Mouse (Mus musculus) E14TG2a.4 (cell line): ENCODE measurements at regions not wholly inside any gene's neighbourhood (a gene's known extent, or its start where the extent isn't known, plus 50 kb on each side); places are given as distances from the start of the nearest gene placed in this dataset.

Source experiments
- H3K27me3 ChIP-seq: 2 replicates; pipeline ENCODE4 v1.6.1; 2014; ENCODE audit warnings: low read length, control low read depth; ENCODE audit not compliant: insufficient read depth
- H3K36me3 ChIP-seq: 2 replicates; pipeline ENCODE4 v1.6.1; 2014; ENCODE audit warnings: low read length, control low read depth; ENCODE audit not compliant: insufficient read depth
- H3K4me1 ChIP-seq: replicated peaks from 2 replicates; pipeline ENCODE4 v1.6.1; 2014; ENCODE audit warnings: low read depth, low read length, control low read depth
- H3K4me3 ChIP-seq: replicated peaks from 2 replicates; pipeline ENCODE4 v1.5.1; 2014; ENCODE audit warnings: mild to moderate bottlenecking, low read length
- H3K9me3 ChIP-seq: 2 replicates; pipeline ENCODE4 v1.6.1; 2014; ENCODE audit warnings: low read length, control low read depth
- CTCF ChIP-seq: conservative IDR thresholded peaks from 2 replicates; pipeline ENCODE4 v1.5.1; 2014; ENCODE audit warnings: low read length
- NANOG ChIP-seq: IDR thresholded peaks from 2 replicates; pipeline ENCODE4 v1.6.1; 2014; ENCODE audit warnings: borderline replicate concordance, low read length, mixed read lengths
- POU5F1 ChIP-seq: IDR thresholded peaks from 2 replicates; pipeline ENCODE4 v1.6.1; 2014; ENCODE audit warnings: low read length, borderline replicate concordance

DNA sequence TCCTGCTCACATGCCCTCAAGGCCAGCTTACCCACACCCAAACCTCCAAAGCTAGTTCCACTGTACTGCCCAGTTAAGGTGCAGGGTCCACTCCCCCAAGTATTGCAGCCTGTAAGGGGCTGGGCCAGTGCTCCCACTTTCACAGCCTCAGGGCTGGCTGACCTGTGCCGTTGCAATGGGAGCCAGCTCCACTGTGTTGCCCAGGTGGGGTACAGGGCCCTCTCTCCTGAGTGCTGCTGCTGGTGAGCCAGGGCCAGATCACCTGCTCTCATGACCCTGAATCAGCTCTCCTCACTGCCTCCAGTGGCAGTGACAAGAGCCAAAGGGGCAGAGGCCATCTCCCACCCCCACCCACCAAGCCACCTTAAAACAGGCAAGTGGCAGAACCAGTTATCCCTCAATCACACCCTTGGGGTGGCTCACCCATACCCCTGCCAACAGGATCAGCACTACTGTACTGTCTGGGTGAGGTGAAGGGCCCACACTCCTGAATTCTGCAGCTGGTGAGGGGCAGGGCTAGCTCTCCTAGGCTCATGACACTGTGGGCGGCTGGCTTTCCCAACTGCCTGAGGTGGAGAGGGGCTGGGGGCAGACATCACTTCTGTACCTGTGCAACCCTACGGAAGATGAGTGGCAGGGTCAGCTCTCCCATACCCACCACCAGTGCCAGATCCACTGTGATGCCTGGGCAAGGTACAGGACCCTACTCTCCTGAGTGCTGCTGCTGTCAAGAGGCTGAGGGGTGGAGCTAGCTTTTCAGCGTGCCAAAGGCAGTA is 248.9 kb upstream of the Pex5l start:
- no peak overlapping the region for H3K4me3 ChIP-seq
- H3K9me3 ChIP-seq = no peaks in the 10 kb centered on the region
- no peaks in the 10 kb centered on the region for H3K36me3 ChIP-seq
- no peaks in the 10 kb centered on the region for H3K4me1 ChIP-seq
- no peaks in the 10 kb centered on the region for H3K27me3 ChIP-seq
- no peak for TF ChIP-seq POU5F1
- TF ChIP-seq NANOG = no peak
- no peak for TF ChIP-seq CTCF

DNA sequence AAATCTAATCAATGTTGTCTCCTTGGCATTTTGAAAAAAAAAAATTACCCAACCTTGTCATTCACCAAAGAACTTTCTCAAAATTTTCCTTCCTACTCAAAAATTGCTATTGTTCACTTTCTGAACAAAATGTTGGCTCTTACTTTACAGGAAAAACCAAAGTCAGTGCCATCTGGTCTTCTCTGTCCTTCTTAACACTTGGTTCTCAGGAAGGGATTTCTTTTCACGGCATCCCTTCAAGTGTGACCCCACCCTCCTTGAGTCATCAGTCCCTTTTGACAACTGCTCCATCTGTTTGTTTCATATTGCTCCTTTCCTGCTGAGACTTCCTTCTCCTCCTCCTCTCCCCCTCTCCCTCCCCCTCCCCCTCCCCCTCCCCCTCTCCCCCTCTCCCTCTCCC is 245.1 kb upstream of the Pex5l start:
- Histone ChIP-seq H3K36me3 (no peaks in the 10 kb centered on the region), H3K4me3 (no peak overlapping the region), H3K27me3 (no peaks in the 10 kb centered on the region), H3K4me1 (no peaks in the 10 kb centered on the region), H3K9me3 (no peaks in the 10 kb centered on the region)
- TF ChIP-seq CTCF (no peak), POU5F1 (no peak), NANOG (no peak)

DNA sequence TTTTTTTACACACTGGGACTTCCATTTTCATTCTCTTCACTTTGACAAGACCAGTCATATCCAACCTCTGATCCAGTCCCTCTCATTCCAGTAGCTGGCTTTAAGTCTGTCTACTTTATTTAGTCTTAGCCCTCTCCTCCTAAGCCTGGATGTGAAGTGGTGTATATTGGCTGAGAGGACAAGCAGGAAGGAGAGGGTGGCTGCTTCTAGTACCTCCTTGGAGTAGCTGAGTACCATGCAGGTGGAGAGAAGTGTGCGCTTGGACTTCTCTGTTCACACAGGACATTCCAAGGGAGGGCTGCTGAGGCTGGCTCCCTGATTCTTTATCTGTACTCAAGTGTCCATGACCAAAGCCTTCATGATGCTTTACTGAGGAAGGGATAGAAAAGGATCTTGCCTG is 240.6 kb upstream of the Pex5l start:
- no peaks in the 10 kb centered on the region for H3K9me3 ChIP-seq
- H3K36me3 ChIP-seq = no peaks in the 10 kb centered on the region
- no peaks in the 10 kb centered on the region for H3K27me3 ChIP-seq
- H3K4me1 ChIP-seq = no peaks in the 10 kb centered on the region
- TF ChIP-seq NANOG (no peak), POU5F1 (no peak), CTCF (no peak)
- H3K4me3 ChIP-seq = no peak overlapping the region

DNA sequence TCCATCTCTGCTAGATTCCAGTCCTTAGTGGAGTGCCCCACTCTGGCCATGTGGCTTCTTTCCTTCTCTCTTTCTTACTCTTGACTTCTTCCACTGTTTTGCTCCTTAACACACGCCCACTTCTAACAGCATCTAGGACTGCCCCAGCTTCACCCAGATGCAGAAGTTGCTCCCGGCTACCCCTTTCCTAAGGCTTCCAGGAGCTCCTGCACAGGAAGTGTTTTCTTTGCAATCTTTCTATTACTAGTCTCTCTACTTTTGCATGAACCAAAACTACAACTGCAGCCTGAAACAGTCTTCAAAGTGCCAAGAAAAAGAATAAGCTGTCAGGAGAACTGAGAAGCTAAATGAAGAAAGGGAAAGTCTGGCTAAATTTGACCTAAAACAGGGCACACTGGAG is 236.6 kb upstream of the Pex5l start:
- Histone ChIP-seq H3K27me3 (no peaks in the 10 kb centered on the region), H3K9me3 (no peaks in the 10 kb centered on the region), H3K4me3 (no peak overlapping the region), H3K4me1 (no peaks in the 10 kb centered on the region), H3K36me3 (no peaks in the 10 kb centered on the region)
- TF ChIP-seq NANOG (no peak), POU5F1 (no peak), CTCF (no peak)

DNA sequence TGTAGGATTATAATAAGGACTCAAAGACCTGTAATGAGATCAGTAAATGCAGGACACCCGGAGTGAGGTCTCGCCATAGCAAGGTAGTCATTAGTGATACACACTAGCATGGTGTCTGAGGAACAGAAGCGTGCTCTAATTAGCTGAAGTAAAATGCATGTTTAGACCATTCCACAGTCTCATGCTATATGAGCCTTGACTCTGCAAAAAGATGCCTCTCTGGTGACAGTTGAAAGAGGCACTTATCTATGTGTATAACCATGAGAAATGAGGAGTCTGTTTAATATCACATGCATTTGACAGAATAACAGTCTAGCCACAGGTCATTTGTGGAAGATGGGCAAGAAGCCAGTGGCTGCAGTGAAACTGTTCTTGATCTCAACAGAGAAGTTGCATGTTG is 232.1 kb upstream of the Pex5l start:
- no peak overlapping the region for H3K4me3 ChIP-seq
- no peaks in the 10 kb centered on the region for H3K27me3 ChIP-seq
- H3K36me3 ChIP-seq = no peaks in the 10 kb centered on the region
- no peaks in the 10 kb centered on the region for H3K9me3 ChIP-seq
- no peaks in the 10 kb centered on the region for H3K4me1 ChIP-seq
- TF ChIP-seq NANOG (no peak), POU5F1 (no peak), CTCF (no peak)

DNA sequence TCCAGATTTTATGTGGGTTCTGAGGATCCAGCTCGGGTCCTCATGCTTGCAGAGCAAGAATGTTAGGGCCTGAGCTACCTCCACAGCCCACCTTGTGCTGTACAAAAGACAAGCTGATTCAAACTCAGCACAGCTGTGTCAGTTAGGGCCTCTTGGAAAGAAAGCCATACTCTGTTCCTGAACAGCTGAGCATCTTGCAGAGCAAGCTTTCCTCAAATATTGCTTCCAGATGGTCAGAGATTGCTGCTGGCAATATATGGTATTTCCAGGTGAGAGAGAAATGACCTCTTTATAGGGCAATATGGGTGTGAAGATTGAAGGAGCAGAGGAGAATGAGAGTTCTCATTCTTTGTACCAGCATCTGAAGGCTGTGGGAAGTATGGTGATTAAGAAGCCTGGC is 229.8 kb upstream of the Pex5l start:
- H3K9me3 ChIP-seq = no peaks in the 10 kb centered on the region
- no peaks in the 10 kb centered on the region for H3K27me3 ChIP-seq
- H3K36me3 ChIP-seq = no peaks in the 10 kb centered on the region
- H3K4me1 ChIP-seq = no peaks in the 10 kb centered on the region
- TF ChIP-seq CTCF (no peak), POU5F1 (no peak), NANOG (no peak)
- no peak overlapping the region for H3K4me3 ChIP-seq

DNA sequence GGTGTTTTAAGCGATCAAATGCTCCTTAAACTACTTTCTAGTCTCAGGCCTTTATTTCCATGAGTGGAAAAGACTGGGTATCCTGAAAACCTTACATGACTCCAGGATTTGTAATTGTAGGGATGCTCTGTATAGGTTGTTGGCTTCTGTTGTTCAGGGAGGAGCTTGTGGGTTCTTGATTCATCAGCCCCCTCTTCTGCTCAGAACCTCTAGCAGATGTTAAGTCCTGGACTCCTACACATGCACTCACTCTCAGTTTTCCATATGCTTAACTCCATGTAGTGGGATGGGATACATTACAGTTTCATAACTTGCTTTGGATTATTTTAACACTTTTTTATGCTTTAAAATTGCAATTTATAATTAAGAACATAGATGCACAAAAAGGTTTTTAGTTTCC is 220.5 kb upstream of the Pex5l start:
- Histone ChIP-seq H3K27me3 (no peaks in the 10 kb centered on the region), H3K9me3 (peaks cover 4% of the 10 kb centered on the region; the same call in 1 of the 2 replicates), H3K36me3 (no peaks in the 10 kb centered on the region), H3K4me3 (no peak overlapping the region), H3K4me1 (no peaks in the 10 kb centered on the region)
- TF ChIP-seq POU5F1 (no peak), CTCF (no peak), NANOG (no peak)

DNA sequence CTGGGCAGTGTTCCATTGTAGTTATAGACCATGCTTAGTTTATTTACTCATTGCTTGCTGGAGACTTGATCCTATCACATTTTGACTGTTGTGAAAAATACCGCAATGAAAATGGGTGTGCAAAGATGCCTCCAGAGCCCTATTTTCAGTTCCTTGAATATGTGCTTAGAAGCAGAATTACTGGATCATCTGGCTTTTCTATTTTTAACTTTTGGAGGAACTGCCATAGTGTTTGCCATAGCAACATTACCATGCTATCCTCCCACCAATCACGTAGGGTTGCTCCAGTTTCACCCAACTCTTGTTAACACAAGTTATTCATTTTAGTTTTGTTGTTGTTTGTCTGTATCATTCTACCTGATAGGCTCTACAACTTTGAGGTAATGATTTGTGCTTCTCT is 217.0 kb upstream of the Pex5l start:
- no peak overlapping the region for H3K4me3 ChIP-seq
- no peaks in the 10 kb centered on the region for H3K36me3 ChIP-seq
- peaks cover 14% of the 10 kb centered on the region for H3K9me3 ChIP-seq
- TF ChIP-seq POU5F1 (no peak), NANOG (no peak), CTCF (no peak)
- no peaks in the 10 kb centered on the region for H3K4me1 ChIP-seq
- no peaks in the 10 kb centered on the region for H3K27me3 ChIP-seq

DNA sequence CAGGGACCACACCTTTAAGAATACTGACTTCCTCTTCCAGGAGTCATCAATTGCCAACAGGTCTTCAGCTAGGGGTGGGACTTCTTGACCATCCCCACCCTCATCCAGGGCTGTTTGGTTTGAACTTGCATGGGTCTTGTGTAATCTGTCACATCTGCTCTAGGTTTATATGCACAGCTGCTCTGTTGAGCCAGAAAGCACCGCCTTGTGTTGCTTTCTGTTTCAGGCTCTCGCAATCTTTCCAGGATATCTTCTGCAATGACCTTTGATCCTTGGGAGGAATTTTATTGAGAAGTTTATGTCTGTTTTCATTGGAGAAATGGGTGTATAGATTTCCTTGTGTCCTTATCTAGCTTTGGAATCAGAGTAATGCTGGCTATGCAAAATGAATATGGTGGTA is 210.8 kb upstream of the Pex5l start:
- H3K4me3 ChIP-seq = no peak overlapping the region
- no peaks in the 10 kb centered on the region for H3K4me1 ChIP-seq
- H3K9me3 ChIP-seq = peaks cover 14% of the 10 kb centered on the region
- no peak for TF ChIP-seq POU5F1
- no peak for TF ChIP-seq CTCF
- no peak for TF ChIP-seq NANOG
- H3K27me3 ChIP-seq = no peaks in the 10 kb centered on the region
- H3K36me3 ChIP-seq = no peaks in the 10 kb centered on the region

DNA sequence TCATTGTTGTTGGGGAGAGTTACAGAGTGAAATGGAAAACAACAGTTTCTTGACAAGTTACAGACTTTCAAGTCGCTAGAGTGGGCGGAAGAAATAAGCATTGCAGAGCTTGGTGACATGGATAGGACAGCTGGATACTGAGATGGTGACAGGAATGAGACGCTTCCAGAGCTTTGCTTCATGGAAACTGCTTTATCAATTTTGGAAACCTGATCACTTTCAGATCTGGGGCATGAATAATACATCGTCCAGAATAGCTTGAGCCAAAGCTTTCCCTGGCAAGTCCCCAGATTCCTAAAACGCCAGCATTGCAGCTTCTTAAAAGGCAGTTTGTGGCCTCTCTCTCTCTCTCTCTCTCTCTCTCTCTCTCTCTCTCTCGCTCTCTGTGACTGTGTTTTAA is 207.9 kb upstream of the Pex5l start:
- no peaks in the 10 kb centered on the region for H3K27me3 ChIP-seq
- no peaks in the 10 kb centered on the region for H3K4me1 ChIP-seq
- TF ChIP-seq POU5F1 (no peak), NANOG (no peak), CTCF (no peak)
- H3K4me3 ChIP-seq = no peak overlapping the region
- no peaks in the 10 kb centered on the region for H3K36me3 ChIP-seq
- H3K9me3 ChIP-seq = no peaks in the 10 kb centered on the region
